Mouse (Mus musculus) liver, adult 2 months (tissue): Measurements from ENCODE around the gene Ndufa13.
"Not testable (repeated sequence)": the region's sequence is repeated elsewhere in the genome, so short reads cannot be mapped to it uniquely, and the experiment has no call there.

Experiments
- CTCF ChIP-seq: fragments of 200-500 bp; IDR thresholded peaks from 2 replicates; pipeline ENCODE4 v1.5.1; 2011; ENCODE audit warnings: low read depth, low read length, control low read depth
- POLR2A ChIP-seq: fragments of 200-500 bp; IDR thresholded peaks from 2 replicates; pipeline ENCODE4 v1.6.1; 2011; ENCODE audit warnings: low read length, control low read depth; ENCODE audit not compliant: insufficient read depth; ENCODE audit errors: extremely low read depth

DNA sequence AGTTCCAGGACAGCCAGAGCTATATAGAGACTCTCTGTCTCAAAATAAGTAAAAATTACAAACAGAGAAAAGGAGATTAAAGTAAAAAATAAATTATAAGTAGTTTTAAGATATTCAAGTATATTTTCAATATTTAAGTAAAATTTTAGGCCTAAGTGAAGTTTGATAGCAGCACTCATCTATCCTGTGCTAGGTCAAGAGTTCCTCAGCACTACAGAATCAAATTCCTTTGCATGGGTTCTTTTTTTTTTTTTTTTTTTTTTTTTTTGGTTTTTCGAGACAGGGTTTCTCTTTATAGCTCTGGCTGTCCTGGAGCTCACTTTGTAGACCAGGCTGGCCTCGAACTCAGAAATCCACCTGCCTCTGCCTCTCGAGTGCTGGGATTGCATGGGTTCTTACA is 40.1 kb upstream of the Ndufa13 start:
- not testable (repeated sequence) for TF ChIP-seq CTCF, POLR2A
